Mouse (Mus musculus): ENCODE results near the gene Dapk1.

- TF ChIP-seq POLR2A (IDR thresholded peaks at IDR 0.05; ENCODE audit: low read depth, low read length) (no peak), CTCF (IDR thresholded peaks at IDR 0.05; ENCODE audit: extremely low read depth, insufficient read depth, insufficient read length, insufficient replicate concordance) (no peak)
Measured at GRCm38 (mm10) chr13:60629419-60629818, 27.7 kb downstream of the Dapk1 start.

Measured in spleen, adult 2 months (tissue).